Mouse (Mus musculus) hindbrain, postnatal 0 days (tissue): ENCODE measurements at regions not wholly inside any gene's neighbourhood (a gene's known extent, or its start where the extent isn't known, plus 50 kb on each side); places are given as distances from the start of the nearest gene placed in this dataset.
"Not testable (repeated sequence)": the region's sequence is repeated elsewhere in the genome, so short reads cannot be mapped to it uniquely, and the experiment has no call there.

Experiments
- ATAC-seq: fragments of 200-750 bp; cut with Nextera tagmentation; 2 replicates; pipeline ENCODE4 v1.8.0; 2017; ENCODE audit warnings: mild to moderate bottlenecking, moderate TSS enrichment, moderate library complexity
- DNase-seq: peaks from one replicate; pipeline ENCODE4 v3.0.0-alpha.2; 2015; ENCODE audit warnings: low spot score
- H3K27ac ChIP-seq: fragments of 300-500 bp; sonication (generic); 2 replicates; pipeline ENCODE4 v1.5.1; 2014; ENCODE audit warnings: mild to moderate bottlenecking
- H3K27me3 ChIP-seq: fragments of 300-500 bp; sonication (generic); 2 replicates; pipeline ENCODE4 v1.6.1; 2014; ENCODE audit warnings: low read length, mixed read lengths; ENCODE audit not compliant: insufficient read depth
- H3K36me3 ChIP-seq: fragments of 300-500 bp; sonication (generic); 2 replicates; pipeline ENCODE4 v1.6.1; 2014; ENCODE audit warnings: low read length, mixed read lengths; ENCODE audit not compliant: insufficient read depth
- H3K4me1 ChIP-seq: fragments of 300-500 bp; sonication (generic); 2 replicates; pipeline ENCODE4 v1.6.1; 2014; ENCODE audit warnings: antibody characterized with exemption, low read length, mixed read lengths; ENCODE audit not compliant: insufficient read depth
- H3K4me2 ChIP-seq: fragments of 300-500 bp; sonication (generic); 2 replicates; pipeline ENCODE4 v1.6.1; 2014; ENCODE audit warnings: low read depth, mild to moderate bottlenecking, low read length, moderate library complexity, mixed read lengths
- H3K4me3 ChIP-seq: fragments of 300-500 bp; sonication (generic); 2 replicates; pipeline ENCODE4 v1.5.1; 2014; ENCODE audit warnings: low read length
- H3K9ac ChIP-seq: fragments of 300-500 bp; sonication (generic); replicated peaks from 2 replicates; pipeline ENCODE4 v1.6.1; 2014; ENCODE audit warnings: mild to moderate bottlenecking, low read length, moderate library complexity, mixed read lengths
- H3K9me3 ChIP-seq: fragments of 300-500 bp; sonication (generic); 2 replicates; pipeline ENCODE4 v1.6.1; 2016; ENCODE audit warnings: low read length, mixed read lengths
- CTCF ChIP-seq: IDR thresholded peaks from 2 replicates; pipeline ENCODE4 v1.5.1; 2016; ENCODE audit warnings: antibody characterized with exemption, control low read depth, low read depth
- WGBS: fragments of 180-500 bp; shearing (Covaris S2); extraction: QIAGEN DNeasy Blood & Tissue Kit; methylation state at CpG from one replicate; pipeline ENCODE4 v1.1.7; 2014; 5-methylcytosine and 5-hydroxymethylcytosine counted together

DNA sequence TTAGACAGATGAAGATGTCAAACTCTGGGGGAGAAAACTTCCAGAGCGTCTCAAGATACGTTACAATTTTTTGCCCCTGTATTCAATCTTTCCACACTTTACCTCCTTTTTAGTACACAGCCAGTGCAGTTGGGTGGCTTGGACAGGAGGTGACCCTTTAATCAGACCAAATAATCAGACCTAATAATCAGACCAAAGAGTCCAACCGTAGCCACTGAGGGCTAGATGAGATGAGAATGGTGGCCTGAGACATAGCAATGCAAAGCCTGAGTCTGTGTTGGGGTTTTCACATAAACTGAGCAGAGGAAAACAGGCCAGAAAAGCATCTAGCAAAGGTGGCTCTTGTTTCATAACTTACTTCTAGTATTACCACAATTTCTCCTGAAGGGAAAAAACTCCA, 1169.1 kb downstream of the A830018L16Rik start:
- 35% methylated on average over 3 of the region's 3 CpGs for WGBS
- no peak for TF ChIP-seq CTCF
- H3K27ac ChIP-seq: no peak overlapping the region
- H3K27me3 ChIP-seq: no peaks in the 10 kb centered on the region
- DNase-seq (no peak), ATAC-seq (no peak)
- no peaks in the 10 kb centered on the region for H3K36me3 ChIP-seq
- no peak overlapping the region for H3K9ac ChIP-seq
- no peak overlapping the region for H3K4me3 ChIP-seq
- H3K4me1 ChIP-seq: no peaks in the 10 kb centered on the region
- no peak overlapping the region for H3K4me2 ChIP-seq
- H3K9me3 ChIP-seq: no peaks in the 10 kb centered on the region

GRCm38 (mm10) chr1:12586981-12587380, 1173.1 kb downstream of the A830018L16Rik start:
- H3K4me3 ChIP-seq, H3K27ac ChIP-seq, H3K27me3 ChIP-seq, ATAC-seq, H3K4me1 ChIP-seq, H3K9ac ChIP-seq, H3K9me3 ChIP-seq, H3K36me3 ChIP-seq, DNase-seq, H3K4me2 ChIP-seq: not testable (repeated sequence)
- 93% methylated on average over 6 of the region's 6 CpGs for WGBS

- Histone ChIP-seq H3K27ac (no peak overlapping the region), H3K4me1 (no peaks in the 10 kb centered on the region), H3K4me2 (no peak overlapping the region), H3K9ac (no peak overlapping the region), H3K36me3 (no peaks in the 10 kb centered on the region), H3K9me3 (no peaks in the 10 kb centered on the region), H3K27me3 (no peaks in the 10 kb centered on the region), H3K4me3 (no peak overlapping the region)
- TF ChIP-seq CTCF: no peak
- 93% methylated on average over 4 of the region's 4 CpGs for WGBS
- ATAC-seq: no peak
- DNase-seq: no peak
Observed at GRCm38 (mm10) chr1:12612102-12612501, 1198.2 kb downstream of the A830018L16Rik start.

DNA sequence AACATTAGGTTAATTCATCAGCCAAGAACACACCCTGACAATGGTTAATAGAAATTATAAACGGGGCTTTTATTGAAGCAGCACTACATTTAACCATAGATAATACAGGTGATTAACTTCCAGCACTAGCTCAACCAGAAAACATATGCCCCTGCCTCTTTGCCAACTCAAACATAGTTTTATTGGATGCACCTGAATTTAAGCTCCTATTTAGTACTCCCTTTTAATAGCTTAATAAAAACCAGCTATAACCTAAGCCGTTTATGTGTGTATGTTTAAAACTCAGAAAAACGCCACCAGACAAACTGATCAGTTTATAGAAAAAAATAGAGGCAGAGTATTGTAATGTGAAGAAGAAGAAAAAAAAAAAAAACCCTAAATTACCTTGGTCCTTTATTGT, 1201.4 kb downstream of the A830018L16Rik start:
- WGBS: 84% methylated on average over 3 of the region's 3 CpGs
- no peak for TF ChIP-seq CTCF
- no peak overlapping the region for H3K4me3 ChIP-seq

DNA sequence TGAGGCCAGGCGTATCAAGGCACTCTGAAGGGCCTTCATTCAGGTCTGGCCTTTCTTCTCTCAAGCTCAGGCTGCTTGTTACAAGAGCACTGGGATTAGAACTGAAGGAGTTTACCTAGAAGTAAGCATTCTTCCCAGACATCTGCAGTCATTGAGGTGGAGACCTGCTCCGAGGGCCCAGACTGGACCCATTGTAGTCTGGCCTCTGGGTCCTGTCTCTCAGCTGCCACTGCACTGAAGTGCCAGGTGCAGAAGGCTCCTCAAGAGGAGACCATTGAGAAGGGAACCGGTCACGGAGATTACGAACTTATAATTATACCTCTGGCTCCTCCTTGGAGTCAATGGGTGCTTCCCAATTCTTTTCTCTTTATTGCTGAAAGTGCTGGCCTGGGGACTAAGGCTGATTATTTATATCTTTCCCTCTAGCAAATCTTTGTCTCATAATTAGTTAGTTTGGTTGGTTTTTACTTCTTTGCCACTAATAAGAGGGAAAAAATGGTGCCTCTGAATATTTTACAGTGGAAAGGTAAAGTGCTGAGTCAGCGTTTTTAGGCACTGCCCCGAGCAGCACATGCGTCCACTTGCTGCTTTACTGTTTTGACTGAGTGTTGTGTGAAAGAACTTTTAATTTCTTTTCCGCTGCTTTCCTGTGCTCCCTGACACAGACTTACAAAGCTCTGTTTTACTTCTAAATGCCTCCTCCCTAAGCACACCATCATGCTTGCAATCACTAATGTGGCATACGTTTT, 1202.0 kb downstream of the A830018L16Rik start:
- no peak overlapping the region for H3K4me3 ChIP-seq
- no peak for TF ChIP-seq CTCF

More for the DNA sequence above, 1201.4 kb downstream of the A830018L16Rik start:
- DNase-seq (no peak), ATAC-seq (no peak)
- no peaks in the 10 kb centered on the region for H3K9me3 ChIP-seq
- H3K27me3 ChIP-seq: no peaks in the 10 kb centered on the region
- H3K27ac ChIP-seq: no peak overlapping the region
- no peaks in the 10 kb centered on the region for H3K4me1 ChIP-seq
- H3K9ac ChIP-seq: no peak overlapping the region
- H3K36me3 ChIP-seq: no peaks in the 10 kb centered on the region
- no peak overlapping the region for H3K4me2 ChIP-seq

DNA sequence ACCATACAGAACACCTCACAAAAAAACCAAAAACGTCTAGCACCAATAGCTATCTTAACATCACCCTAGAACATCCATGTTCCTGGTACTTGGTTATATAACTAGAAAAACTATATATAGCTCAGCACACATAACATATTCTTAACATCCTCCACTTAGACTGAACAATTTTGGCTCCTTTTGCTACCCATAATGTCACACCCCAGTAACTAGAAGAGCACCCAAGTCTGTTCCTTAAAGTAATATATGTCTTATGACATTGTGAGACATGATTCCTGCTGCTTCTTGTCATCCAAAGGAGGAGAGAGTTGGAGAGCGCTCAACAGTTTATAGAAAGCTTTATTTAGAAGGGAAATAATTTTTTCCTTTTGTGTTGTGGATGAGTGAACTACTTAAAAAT, 1206.1 kb downstream of the A830018L16Rik start:
- 82% methylated on average over 2 of the region's 2 CpGs for WGBS
- DNase-seq (no peak), ATAC-seq (no peak)
- Histone ChIP-seq H3K27ac (no peak overlapping the region), H3K27me3 (no peaks in the 10 kb centered on the region), H3K4me3 (no peak overlapping the region), H3K4me2 (no peak overlapping the region), H3K9me3 (no peaks in the 10 kb centered on the region), H3K36me3 (no peaks in the 10 kb centered on the region), H3K9ac (no peak overlapping the region), H3K4me1 (no peaks in the 10 kb centered on the region)
- TF ChIP-seq CTCF: no peak

More for the DNA sequence above, 1202.0 kb downstream of the A830018L16Rik start:
- no peaks in the 10 kb centered on the region for H3K27me3 ChIP-seq
- 76% methylated on average over 10 of the region's 10 CpGs for WGBS
- H3K36me3 ChIP-seq: no peaks in the 10 kb centered on the region
- no peaks in the 10 kb centered on the region for H3K4me1 ChIP-seq
- H3K9ac ChIP-seq: no peak overlapping the region
- ATAC-seq (no peak), DNase-seq (no peak)
- no peak overlapping the region for H3K4me2 ChIP-seq
- H3K27ac ChIP-seq: no peak overlapping the region
- no peaks in the 10 kb centered on the region for H3K9me3 ChIP-seq

DNA sequence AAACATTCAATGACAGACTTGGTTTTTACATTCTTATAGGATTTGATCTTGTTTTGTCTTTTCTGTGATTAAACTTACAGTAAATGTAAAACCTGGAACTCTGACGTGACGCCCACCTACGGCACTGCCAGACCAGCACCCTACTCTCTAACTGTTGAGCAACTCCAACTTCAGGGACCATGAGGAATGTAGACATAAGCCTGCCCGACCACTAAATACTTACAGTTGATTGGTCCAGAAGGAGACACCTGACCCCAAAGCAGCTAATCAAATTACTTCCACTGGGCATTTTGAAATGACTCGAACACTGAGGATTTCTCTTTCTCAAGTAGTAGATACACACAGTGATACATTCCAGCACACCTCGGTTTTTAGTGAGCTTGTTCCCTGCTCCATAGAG, 1206.9 kb downstream of the A830018L16Rik start:
- Histone ChIP-seq H3K27ac (no peak overlapping the region), H3K4me1 (no peaks in the 10 kb centered on the region), H3K4me3 (no peak overlapping the region), H3K9ac (no peak overlapping the region), H3K27me3 (no peaks in the 10 kb centered on the region), H3K9me3 (no peaks in the 10 kb centered on the region), H3K36me3 (no peaks in the 10 kb centered on the region), H3K4me2 (no peak overlapping the region)
- DNase-seq (no peak), ATAC-seq (no peak)
- 87% methylated on average over 6 of the region's 6 CpGs for WGBS
- TF ChIP-seq CTCF: no peak
